Mouse (Mus musculus): Measurements from ENCODE around the gene Mttp.

The Mttp gene

GRCm38 (mm10) chr3:138134528-138134927 lies 10.2 kb downstream of the Mttp start:
- DNase-seq (ENCODE audit: low spot score in 2 of 2) = no peak

GRCm38 (mm10) chr3:138133916-138134315 lies 10.9 kb downstream of the Mttp start:
- no peak for DNase-seq (ENCODE audit: low spot score in 2 of 2)

GRCm38 (mm10) chr3:138133463-138133862 lies 11.3 kb downstream of the Mttp start:
- DNase-seq (ENCODE audit: low spot score in 2 of 2) = no peak

- no peak for DNase-seq (ENCODE audit: low spot score in 2 of 2)
Measured at GRCm38 (mm10) chr3:138131168-138131567, 13.6 kb downstream of the Mttp start.

- DNase-seq (ENCODE audit: low spot score in 2 of 2) = no peak
Measured at GRCm38 (mm10) chr3:138130692-138131091, 14.1 kb downstream of the Mttp start.

GRCm38 (mm10) chr3:138129110-138129509 lies 15.7 kb downstream of the Mttp start:
- no peak for DNase-seq (ENCODE audit: low spot score in 2 of 2)

GRCm38 (mm10) chr3:138123842-138124241 lies 20.9 kb downstream of the Mttp start:
- no peak for DNase-seq (ENCODE audit: low spot score in 2 of 2)

GRCm38 (mm10) chr3:138121461-138121860 lies 23.3 kb downstream of the Mttp start:
- no peak for DNase-seq (ENCODE audit: low spot score in 2 of 2)

GRCm38 (mm10) chr3:138119444-138120105 lies 25.2 kb downstream of the Mttp start:
- no peak for DNase-seq (ENCODE audit: low spot score in 2 of 2)

GRCm38 (mm10) chr3:138118831-138119230 lies 25.9 kb downstream of the Mttp start:
- DNase-seq (ENCODE audit: low spot score in 2 of 2) = no peak

- no peak for DNase-seq (ENCODE audit: low spot score in 2 of 2)
Measured at GRCm38 (mm10) chr3:138118392-138118791, 26.4 kb downstream of the Mttp start.

- no peak for DNase-seq (ENCODE audit: low spot score in 2 of 2)
Measured at GRCm38 (mm10) chr3:138116871-138117270, 27.9 kb downstream of the Mttp start.

- DNase-seq (ENCODE audit: low spot score in 2 of 2) = no peak
Measured at GRCm38 (mm10) chr3:138114106-138114505, 30.7 kb downstream of the Mttp start.

- no peak for DNase-seq (ENCODE audit: low spot score in 2 of 2)
Measured at GRCm38 (mm10) chr3:138110910-138111782, 33.6 kb downstream of the Mttp start.

- no peak for DNase-seq (ENCODE audit: low spot score in 2 of 2)
Measured at GRCm38 (mm10) chr3:138106887-138107286, 37.9 kb downstream of the Mttp start.

GRCm38 (mm10) chr3:138105056-138105455 lies 39.7 kb downstream of the Mttp start:
- no peak for DNase-seq (ENCODE audit: low spot score in 2 of 2)

GRCm38 (mm10) chr3:138103690-138104089 lies 41.1 kb downstream of the Mttp start:
- DNase-seq (ENCODE audit: low spot score in 2 of 2) = no peak

GRCm38 (mm10) chr3:138101936-138102335 lies 42.8 kb downstream of the Mttp start:
- DNase-seq (ENCODE audit: low spot score in 2 of 2) = no peak

- no peak for DNase-seq (ENCODE audit: low spot score in 2 of 2)
Measured at GRCm38 (mm10) chr3:138097718-138098117, 47.0 kb downstream of the Mttp start.

GRCm38 (mm10) chr3:138096263-138097028 lies 48.3 kb downstream of the Mttp start:
- no peak for DNase-seq (ENCODE audit: low spot score in 2 of 2)

GRCm38 (mm10) chr3:138095718-138096117 lies 49.0 kb downstream of the Mttp start:
- DNase-seq (ENCODE audit: low spot score in 2 of 2) = no peak

- no peak for DNase-seq (ENCODE audit: low spot score in 2 of 2)
Measured at GRCm38 (mm10) chr3:138095301-138095700, 49.5 kb downstream of the Mttp start.

All from spleen, postnatal 36 days (tissue).